Mouse (Mus musculus) ovary, adult 18-20 months (tissue): ENCODE results near the gene Wfdc6b.
"Not testable (repeated sequence)": the region's sequence is repeated elsewhere in the genome, so short reads cannot be mapped to it uniquely, and the experiment has no call there.

ENCODE experiments used
- DNase-seq: peaks from one replicate; pipeline ENCODE4 v3.0.0; 2022; ENCODE audit warnings: low spot score, mixed read lengths

Wfdc6b gene

DNA sequence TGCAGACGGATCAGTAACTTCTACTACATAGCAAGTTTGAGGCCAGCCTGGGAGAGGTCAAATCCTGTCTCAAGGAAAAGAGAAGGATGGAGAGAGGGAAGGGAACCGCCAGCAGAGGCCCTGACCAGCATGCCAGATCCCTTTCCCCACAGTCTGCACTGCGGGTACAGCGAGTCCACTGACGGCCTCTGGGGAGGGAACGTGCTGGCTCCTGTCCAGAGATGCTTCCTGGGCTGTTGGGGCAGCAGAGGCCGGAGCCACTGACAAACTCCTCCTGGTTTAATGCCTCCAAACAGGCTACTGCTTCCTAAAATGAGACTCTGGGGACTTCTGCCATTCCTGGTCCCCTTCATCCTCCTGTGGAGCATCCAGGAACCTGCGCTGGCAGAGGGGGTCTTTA is at the start of gene Wfdc6b, which contains the start of gene Wfdc8:
TSS of gene Wfdc6b (plus strand) at position 52 of the 400 bp plus-strand sequence.
TSS of gene Wfdc8 (minus strand) at position 156 of the 400 bp plus-strand sequence.
- DNase-seq: peak; percentile 65

DNA sequence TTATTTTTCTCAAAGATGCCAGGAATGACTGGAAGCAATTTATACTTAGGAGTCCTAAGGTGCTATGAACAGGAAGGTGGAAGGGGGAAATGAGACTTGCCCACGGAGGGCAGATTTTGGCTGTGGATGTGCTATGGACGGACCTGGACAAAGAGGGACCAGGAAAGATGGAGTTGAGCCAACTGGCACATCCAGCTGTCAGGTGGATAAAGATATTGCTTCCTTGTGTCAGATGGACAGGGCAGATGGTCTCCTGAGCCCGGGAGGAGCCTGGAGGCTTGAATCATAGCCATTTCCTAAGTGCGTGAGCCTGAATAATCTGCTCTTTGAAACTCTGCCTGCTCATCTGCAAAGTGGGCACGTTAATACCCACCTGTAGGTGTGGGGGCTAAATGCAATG is 49.0 kb upstream of the Wfdc6b start:
- no peak for DNase-seq

DNA sequence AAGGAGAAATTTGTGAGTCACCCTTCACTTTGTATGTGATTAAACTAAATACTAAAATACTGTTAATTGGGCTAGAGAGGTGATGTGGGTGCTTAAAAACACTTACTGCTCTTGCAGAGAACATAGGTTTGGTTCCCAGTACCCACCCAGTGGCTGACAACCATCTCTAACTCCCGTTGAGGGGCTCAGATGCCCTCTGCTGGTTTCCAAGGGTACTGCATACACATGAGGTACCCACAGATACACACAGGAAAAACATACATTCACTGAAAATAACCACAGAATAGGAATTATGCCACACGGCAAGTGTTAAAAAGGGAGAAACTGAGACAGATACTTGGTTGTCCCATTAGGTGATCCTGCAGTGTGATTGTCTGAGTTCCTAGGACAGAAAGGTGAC is 46.3 kb upstream of the Wfdc6b start:
- DNase-seq: no peak

DNA sequence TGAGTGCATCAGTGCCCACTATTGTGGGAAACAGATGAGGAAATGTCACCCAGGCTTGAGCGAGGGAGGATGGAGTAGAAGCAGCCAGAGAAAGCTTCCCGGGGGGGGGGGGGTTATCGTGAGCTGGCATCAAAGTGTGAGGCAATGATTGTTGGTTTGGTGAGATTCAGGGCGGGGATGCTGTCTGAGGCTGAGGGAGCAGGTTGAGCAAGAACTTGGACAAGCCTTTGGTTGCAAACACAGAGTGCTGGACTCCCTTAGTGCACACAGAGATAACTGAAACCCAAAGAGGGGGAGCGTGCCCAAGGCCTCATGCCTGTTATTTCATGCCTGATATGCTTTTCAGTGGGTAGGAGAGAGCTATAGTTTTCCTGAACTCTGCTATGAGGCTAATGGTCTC is 45.9 kb upstream of the Wfdc6b start:
- DNase-seq: no peak

DNA sequence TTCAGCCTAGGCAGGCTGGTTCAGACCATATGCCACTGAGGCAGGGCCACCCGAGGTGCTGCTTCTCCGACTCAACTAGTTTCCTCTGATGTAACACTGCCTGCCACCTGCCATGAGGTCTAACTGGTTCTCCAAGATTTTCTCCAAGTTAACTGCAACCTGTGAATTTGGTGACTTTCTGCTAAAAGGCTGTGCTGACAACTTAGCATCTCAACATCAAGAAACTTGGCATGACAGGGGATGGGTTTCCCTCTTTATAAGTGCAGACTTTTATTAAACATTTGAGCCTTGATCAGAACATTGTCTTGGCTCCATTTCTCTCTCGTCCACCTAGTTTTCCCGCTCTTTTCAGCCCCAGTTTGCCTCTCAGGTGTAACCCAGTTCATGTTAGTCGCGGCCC is 40.0 kb upstream of the Wfdc6b start, which contains the start of gene Spint3:
TSS of gene Spint3 (minus strand) at position 101 of the 400 bp plus-strand sequence.
- DNase-seq: not testable (repeated sequence)

DNA sequence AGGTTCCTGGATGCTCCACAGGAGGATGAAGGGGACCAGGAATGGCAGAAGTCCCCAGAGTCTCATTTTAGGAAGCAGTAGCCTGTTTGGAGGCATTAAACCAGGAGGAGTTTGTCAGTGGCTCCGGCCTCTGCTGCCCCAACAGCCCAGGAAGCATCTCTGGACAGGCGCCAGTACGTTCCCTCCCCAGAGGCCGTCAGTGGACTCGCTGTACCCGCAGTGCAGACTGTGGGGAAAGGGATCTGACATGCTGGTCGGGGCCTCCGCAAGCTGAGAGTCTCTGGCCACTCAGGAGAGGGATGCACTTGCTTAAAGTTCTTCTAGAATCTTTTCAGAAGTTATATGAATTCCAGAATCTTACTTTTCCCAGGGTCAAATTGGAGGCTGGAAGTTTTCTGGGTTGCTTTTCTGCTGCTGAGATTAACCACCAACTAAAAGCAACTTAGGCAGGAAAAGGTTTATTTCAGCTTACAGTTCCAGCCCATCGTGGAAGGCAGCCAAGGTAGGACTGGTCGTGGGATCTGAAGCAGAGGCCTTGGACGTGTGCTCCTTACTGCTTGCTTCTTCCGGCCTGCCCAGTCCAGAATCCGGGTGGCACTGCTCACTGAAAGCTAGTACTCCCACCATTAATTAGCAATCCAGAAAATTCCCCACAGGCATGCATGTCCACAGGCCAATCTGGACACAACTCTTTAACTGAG is 28.1 kb upstream of the Wfdc6b start, which contains the start of gene Wfdc6a:
TSS of gene Wfdc6a (minus strand) at position 423 of the 701 bp plus-strand sequence.
- DNase-seq: not testable (repeated sequence)

DNA sequence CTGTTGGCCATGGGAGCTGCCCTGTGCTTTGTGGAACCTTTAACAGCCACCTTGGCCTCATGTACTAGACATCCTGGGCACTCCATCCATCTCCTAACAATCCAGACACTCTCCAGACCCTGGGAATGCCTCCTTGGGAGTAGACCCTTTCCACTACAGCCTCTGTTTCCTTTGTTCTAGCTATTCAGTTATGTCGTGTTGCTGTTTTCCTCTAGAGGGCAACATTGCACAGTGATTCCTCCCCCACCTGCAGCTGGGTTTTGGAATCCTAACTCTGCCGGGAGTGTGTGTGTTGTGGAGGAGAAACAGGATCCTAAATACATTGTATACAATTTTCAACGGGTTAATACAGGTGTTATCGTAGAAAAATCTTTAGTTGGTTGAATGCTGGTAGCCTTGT is 21.3 kb upstream of the Wfdc6b start:
- DNase-seq: no peak

DNA sequence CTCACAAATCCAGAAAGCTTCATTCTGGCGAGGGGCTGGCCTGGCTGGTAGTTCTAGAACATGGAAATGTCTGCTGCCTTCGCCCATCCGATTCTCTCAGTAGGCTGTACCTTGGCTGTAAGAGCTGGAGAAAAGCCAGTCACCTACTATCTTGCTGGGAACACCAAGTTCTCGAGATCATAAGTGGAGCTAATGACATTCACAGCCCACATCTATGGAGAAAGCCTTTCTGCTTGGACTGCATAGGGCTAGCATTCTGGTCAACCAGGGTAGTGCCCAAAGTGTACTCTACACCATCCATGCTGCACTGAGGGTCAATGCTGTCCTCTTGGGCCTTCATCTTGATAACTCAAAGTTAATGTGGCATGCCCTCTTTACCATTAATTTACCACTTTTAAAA is 19.8 kb upstream of the Wfdc6b start, which contains the start of gene Eppin:
TSS of gene Eppin (minus strand) at position 101 of the 400 bp plus-strand sequence.
- no peak for DNase-seq

DNA sequence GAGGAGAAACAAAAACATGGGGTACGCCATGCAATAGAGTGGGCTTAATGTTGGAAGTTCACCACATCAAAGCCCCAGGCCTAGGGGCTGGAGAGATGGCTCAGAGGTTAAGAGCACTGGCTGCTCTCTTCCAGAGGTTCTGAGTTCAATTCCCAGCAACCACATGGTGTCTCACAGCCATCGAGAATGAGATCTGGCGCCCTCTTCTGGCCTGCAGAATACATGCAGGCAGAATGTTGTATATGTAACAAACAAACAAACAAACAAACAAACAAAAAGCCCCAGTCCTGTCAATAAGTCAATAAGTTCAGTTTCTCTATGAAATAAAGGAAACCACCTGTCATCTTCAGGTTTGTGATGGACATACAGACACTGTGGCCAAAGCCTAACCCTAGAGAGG is 13.1 kb upstream of the Wfdc6b start:
- no peak for DNase-seq

DNA sequence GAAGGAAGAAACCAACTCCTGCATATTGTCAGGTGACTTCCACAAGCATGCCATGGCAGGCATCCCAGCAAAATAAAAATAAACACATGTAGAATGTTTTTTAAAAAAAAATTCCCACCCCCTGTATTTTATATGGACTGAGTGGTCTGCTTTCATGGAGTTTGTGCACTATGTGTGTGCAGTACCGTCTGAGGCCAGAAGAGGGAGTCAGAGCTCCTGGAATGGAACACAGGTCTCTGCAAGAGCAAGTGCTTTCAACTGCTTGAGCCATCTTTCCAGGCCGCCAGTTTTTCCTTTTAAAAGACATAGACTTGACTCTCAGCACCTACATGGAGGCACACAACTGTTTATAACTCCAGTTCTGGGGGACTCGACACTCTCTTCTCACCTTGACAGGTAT is 9.8 kb upstream of the Wfdc6b start:
- DNase-seq: no peak

DNA sequence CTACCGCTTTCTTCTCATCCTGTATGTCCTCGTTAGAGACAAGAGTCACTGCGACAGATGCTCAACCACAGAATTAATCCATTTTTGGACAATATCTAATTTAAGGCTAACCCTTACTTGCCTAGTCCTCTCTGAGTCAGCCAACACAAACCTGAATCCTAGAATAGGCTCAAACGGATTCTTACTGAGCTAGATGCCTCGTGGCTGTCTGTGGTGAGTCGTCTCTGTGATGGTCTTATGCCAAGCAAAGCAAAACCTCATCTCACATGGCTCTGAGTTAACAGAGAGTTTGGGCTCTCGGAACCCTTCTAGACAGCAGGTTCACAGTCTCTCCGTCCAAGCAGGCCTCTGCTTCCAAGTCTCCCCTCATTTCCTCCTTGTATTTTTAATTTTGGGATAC is 8.9 kb upstream of the Wfdc6b start:
- no peak for DNase-seq

DNA sequence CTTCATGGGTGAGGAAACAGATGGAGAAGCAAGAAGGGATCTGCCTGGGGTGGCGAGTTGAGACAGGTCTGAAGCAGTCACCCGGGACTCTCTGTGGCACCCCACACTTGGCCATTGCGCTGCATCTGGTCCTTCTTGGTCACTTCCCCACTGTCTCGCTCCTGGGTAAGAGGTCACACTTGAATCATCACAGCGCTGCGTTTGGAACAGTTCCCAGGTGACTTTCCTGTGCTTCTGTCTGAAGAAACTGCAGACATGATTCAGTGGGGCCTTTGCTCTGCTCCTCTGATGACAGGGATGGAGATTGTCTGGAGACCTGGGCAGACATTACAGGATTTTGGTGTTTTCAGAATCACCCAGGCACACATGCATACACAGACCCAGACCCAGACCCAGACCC is 4.5 kb upstream of the Wfdc6b start:
- no peak for DNase-seq

DNA sequence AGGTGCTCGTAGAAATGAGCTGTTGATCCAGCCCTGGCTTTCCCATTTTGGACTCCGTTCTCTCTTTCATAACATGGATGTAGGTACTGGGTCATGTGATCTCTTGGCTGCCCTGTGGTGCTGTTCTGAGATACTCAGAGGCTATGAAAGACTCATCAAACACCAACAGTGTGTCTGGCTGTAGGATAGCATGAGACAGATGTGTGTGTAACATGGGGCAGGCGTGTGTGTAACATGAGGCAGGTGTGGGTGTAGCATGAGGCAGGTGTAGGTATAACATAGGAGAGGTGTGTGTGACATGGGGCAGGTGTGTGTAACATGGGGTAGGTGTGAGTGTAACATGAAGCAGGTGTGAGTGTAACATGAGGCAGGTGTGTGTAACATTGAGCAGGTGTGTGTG is 2.1 kb downstream of the Wfdc6b start:
- no peak for DNase-seq

DNA sequence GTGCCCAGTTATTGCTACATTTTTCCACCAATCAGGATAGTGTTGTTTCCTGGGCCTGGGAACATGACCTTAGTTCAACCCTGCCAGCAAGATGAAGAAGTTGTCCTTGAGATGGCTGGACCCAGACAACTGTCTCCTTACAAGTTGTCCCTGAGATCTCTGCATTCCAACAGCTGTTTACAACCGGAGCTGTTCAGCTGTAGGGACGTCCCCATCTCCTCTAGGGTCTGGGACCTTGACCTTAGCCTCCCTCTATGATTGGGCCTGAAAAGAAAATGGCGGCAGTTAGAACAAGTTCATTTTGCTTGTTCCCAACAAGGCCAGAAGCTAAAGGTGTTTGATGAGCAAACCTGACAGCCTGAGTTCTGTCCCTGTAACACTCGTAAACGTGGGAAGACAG is 5.7 kb downstream of the Wfdc6b start:
- DNase-seq: no peak

DNA sequence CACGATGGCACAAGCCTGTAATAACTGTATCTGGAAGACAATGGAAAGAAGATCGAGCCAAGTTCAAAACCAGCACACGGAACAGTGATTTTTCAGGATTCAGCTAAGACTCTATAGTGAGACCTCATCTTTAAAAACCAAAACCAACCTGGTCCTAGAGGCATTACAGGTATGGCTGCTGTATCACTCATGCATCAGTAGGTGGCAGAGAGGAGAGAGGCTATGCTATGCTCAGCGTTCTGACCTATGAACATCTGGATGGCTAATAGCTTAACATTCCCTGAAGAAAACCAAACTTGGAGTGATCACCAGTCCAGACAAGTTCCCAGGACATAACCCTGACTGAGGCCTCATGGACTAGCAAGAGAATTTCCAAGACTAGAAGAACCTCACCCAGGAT is 8.5 kb downstream of the Wfdc6b start:
- no peak for DNase-seq

DNA sequence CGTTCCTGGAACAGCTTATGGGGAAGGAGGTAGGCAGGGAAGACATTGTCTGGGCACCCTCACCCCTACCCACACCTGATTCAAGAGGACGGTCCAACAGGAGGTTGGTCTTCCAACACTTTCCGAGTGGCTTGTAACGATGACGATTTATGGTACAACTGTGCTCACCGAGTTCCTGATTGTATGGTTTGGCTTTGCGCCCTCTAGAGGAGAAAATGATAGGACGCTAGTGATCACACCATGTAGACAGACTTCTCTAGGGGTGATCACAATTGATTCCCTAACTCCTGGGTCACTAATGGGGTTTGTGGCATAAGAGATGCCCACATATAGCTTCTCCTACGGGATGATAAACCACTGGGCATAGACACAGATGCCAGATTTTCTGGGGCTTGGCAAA is 21.9 kb downstream of the Wfdc6b start:
- no peak for DNase-seq

DNA sequence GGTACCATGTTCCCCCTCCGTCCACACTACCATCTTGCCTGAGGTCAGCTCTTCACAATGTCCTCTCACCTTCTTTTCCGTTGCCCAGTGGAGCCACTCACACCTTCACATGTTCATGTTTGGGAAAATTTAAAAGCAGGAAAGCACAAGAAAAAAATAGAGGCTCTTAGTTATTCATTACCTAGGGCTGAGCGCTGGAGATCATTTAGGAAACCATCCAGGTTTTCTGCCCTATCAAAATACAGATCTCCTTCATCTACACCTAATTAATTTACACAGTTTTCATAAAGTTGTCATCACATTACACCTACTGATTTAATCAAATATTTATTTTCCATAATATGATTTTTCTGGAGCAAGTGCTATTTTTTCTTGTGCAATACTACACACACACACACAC is 25.4 kb downstream of the Wfdc6b start, which contains the start of gene Wfdc16:
TSS of gene Wfdc16 (minus strand) at position 101 of the 400 bp plus-strand sequence.
- no peak for DNase-seq

DNA sequence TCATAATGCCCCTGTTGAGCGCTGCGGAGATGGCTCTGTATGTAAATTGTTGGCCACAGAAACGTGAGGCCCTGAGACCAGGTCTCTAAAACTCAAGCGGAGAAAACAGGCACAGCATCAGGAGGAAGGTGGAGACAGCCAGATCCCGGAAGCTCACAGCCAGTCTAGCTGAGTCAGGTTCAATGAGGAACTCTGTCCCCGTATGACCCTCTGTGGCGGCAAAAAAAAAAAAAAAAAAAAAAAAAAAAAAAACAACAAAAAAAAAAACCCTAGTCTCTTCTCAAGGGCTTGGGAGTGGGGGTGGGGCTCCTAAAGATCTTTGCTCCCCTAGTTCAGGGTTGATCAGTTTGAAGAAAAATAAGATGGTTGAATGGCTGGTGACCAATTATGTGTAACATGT is 27.8 kb downstream of the Wfdc6b start:
- DNase-seq: no peak

DNA sequence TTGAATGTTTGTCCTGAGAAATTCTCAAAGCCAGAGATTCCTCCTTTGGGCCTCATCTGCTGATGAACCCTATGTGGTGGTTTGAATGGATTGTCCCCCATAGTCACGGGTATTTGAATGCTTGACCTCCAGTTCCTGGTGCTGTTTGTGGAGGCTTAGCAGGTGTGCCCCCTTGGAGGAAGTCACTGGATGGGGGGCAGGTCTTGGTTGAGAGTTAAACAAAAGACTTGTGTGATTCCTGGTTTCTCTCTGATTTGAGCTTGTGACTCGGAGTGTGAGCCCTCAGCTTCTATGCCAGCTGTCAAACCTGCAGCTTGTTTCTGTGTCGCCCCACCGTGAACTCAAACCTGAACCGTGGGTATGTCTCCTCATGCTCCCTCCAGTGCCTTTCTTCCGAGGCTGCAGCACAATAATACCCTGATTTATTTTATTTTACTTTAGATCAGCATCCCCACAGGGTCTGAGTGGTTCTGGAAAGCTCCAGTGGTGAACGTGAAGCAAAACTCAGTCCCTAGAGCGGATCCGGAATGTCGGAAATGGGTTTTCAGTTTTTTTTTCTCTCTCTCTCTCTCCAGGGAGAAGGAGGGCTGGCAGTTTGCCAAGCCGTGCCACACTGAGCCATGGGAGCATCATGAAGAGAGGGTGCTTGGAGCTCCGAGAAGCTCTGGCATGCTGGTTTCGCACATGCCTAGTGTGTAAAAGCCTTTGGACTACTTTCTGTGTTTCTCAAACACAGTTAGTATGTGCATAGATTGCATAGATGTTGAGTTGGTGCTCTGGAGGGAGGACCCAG is 28.8 kb downstream of the Wfdc6b start:
- DNase-seq: no peak

DNA sequence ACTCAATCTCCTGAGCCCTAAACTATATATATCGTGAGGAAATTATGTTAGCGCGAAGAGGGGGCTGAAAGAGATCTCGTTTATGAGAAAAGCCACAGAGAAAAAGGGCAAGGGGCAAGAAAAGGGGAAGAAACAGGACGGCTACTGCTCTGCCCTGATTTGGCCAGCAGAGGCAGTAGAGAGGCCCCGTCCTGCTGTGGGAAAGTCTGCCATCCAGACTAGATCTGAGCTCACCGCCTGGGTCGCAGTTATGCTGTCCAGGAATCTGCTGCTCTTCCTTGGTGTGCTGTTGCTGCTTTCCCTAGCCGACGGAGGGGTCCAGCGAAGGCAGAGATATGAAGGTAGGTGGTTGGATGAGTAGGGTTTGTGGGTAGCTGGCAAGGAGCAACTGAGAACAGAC is 42.5 kb downstream of the Wfdc6b start, which contains the start of gene Wfdc10:
TSS of gene Wfdc10 (plus strand) at position 189 of the 400 bp plus-strand sequence.
- DNase-seq: peak; percentile 19

DNA sequence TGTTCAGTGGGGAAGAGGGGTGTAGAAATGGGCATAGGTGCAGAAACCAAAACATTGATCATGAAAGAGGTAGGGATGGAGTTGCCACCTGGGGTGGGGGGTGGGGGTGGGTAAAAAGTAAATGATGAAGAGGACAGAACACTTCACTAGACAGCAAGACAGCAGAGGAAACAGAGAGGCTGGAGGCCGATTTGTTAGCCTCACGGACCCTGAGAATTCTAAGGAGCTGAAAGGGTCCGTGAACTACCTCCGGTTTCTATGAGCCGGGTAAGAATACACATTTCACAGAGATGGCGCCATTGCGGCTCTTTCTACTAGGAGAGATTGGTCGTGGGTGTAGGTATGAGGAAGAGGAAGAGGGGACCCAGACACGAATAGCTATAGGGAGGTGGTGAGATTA is 43.2 kb downstream of the Wfdc6b start, which contains the start of gene Wfdc9:
TSS of gene Wfdc9 (minus strand) at position 101 of the 400 bp plus-strand sequence.
- no peak for DNase-seq

DNA sequence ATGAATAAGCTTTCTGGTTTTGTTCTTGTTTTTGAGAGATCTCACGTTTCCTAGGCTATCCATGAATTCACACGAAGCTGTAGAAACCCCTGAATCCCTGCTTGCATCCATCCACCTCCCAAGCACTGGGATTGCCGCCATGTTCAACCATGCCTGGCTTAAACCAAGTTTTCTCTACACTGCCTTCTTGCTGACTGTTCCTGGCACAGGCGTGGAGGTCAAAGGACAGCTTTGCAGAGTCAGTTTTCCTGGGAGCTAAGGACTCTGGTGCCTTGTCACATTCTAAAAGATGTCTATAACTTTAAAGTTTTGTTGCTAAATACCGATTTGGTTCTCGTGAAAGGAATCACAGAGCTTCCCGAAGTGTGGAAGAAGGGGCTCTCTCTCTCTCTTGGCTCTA is 51.5 kb downstream of the Wfdc6b start:
- no peak for DNase-seq
